Mouse (Mus musculus) forebrain, embryonic 11.5 days (tissue): ENCODE results near the gene Glrx3. TPM values are rescaled to one million over a fixed set of nuclear protein-coding genes. Genes with fewer than 3 reads are reported as not detected.

Experiments
- ATAC-seq: fragments of 200-750 bp; cut with Nextera tagmentation; replicated peaks from 2 replicates; pipeline ENCODE4 v1.8.0; 2017; ENCODE audit warnings: moderate TSS enrichment; ENCODE audit not compliant: low FRiP score
- DNase-seq: peaks from one replicate; pipeline ENCODE4 v3.0.0-alpha.2; 2017; ENCODE audit warnings: low spot score
- H3K27ac ChIP-seq: fragments of 300-500 bp; sonication (generic); 2 replicates; pipeline ENCODE4 v1.5.1; 2014; ENCODE audit warnings: low read depth, low read length
- H3K27me3 ChIP-seq: fragments of 300-500 bp; sonication (generic); 2 replicates; pipeline ENCODE4 v1.6.1; 2014; ENCODE audit warnings: mild to moderate bottlenecking, low read length, mixed read lengths; ENCODE audit not compliant: control insufficient read depth, insufficient read depth
- H3K36me3 ChIP-seq: fragments of 300-500 bp; sonication (generic); 2 replicates; pipeline ENCODE4 v1.6.1; 2014; ENCODE audit warnings: mild to moderate bottlenecking, low read length, moderate library complexity, mixed read lengths; ENCODE audit not compliant: control insufficient read depth, insufficient read depth
- H3K4me1 ChIP-seq: fragments of 300-500 bp; sonication (generic); replicated peaks from 2 replicates; pipeline ENCODE4 v1.6.1; 2014; ENCODE audit warnings: low read length, mixed read lengths; ENCODE audit not compliant: control insufficient read depth, insufficient read depth
- H3K4me2 ChIP-seq: fragments of 300-500 bp; sonication (generic); 2 replicates; pipeline ENCODE4 v1.6.1; 2014; ENCODE audit warnings: low read depth, mild to moderate bottlenecking, low read length, moderate library complexity, mixed read lengths; ENCODE audit not compliant: severe bottlenecking
- H3K4me3 ChIP-seq: fragments of 300-500 bp; sonication (generic); 2 replicates; pipeline ENCODE4 v1.5.1; 2014; ENCODE audit warnings: low read depth, low read length
- H3K9ac ChIP-seq: fragments of 300-500 bp; sonication (generic); 2 replicates; pipeline ENCODE4 v1.6.1; 2014; ENCODE audit warnings: low read length
- H3K9me3 ChIP-seq: fragments of 300-500 bp; sonication (generic); 2 replicates; pipeline ENCODE4 v1.6.1; 2016; ENCODE audit warnings: low read length, mixed read lengths; ENCODE audit not compliant: control insufficient read depth
- WGBS: fragments of 180-500 bp; shearing (Covaris S2); extraction: QIAGEN DNeasy Blood & Tissue Kit; methylation state at CpG from one replicate; pipeline ENCODE4 v1.1.7; 2014; 5-methylcytosine and 5-hydroxymethylcytosine counted together
- polyA plus RNA-seq: library from polyadenylated mRNA; unstranded; fragments of >200 nt; fragmentation: Nextera tagmentation; extraction: Ambion mirVana; gene quantifications from 2 replicates; pipeline ENCODE4 v1.2.1, GENCODE M21; 2014

The Glrx3 gene
- polyA plus RNA-seq, 1 experiment from 2014 or later = 285 TPM

DNA sequence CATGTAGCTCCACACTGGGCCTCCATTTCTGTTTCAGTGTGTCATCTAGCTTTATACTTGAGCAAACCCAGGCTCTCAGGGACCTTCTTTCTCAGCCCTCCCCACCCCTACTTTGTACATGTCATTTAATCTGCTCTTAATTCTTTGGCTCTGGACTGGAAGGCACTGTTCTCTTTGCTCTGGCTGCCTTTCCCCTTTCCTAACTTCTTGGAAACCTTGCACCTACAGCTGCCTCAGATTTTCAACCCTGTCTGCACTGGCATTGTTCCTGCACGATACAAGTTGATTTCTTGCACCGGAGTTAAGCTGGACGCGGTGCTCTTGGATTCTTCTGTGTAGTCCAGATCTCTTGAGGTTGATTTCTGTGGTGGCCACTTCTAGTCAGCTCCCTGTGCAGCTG, 5.5 kb downstream of the Glrx3 start:
- Histone ChIP-seq H3K27ac (no peak overlapping the region), H3K4me2 (no peak overlapping the region), H3K27me3 (no peaks in the 10 kb centered on the region), H3K9ac (no peak overlapping the region), H3K36me3 (no peaks in the 10 kb centered on the region; the same call in 1 of the 2 replicates), H3K4me1 (0 out of 2 replicates have a peak, but pooled peaks cover 2% of the 10 kb centered on the region), H3K9me3 (no peaks in the 10 kb centered on the region), H3K4me3 (no peak overlapping the region)
- DNase-seq = no peak
- no peak for ATAC-seq
- 98% methylated on average over 4 of the region's 4 CpGs for WGBS

- Histone ChIP-seq H3K9ac (no peak overlapping the region), H3K4me3 (no peak overlapping the region), H3K27me3 (no peaks in the 10 kb centered on the region), H3K27ac (no peak overlapping the region), H3K4me1 (no peaks in the 10 kb centered on the region), H3K9me3 (no peaks in the 10 kb centered on the region), H3K36me3 (peaks cover 3% of the 10 kb centered on the region; the same call in 1 of the 2 replicates), H3K4me2 (no peak overlapping the region)
- DNase-seq (no peak), ATAC-seq (no peak)
- 93% methylated on average over 12 of the region's 12 CpGs for WGBS
These were observed 7.9 kb downstream of the Glrx3 start for GRCm38 (mm10) chr7:137445321-137445720.

GRCm38 (mm10) chr7:137461396-137461795, 24.0 kb downstream of the Glrx3 start:
- no peak overlapping the region for H3K4me2 ChIP-seq
- H3K4me3 ChIP-seq = no peak overlapping the region
- no peaks in the 10 kb centered on the region for H3K9me3 ChIP-seq
- H3K4me1 ChIP-seq = no peaks in the 10 kb centered on the region
- DNase-seq = no peak
- no peak overlapping the region for H3K9ac ChIP-seq
- WGBS = 41% methylated on average over 5 of the region's 5 CpGs
- no peaks in the 10 kb centered on the region; the same call in 1 of the 2 replicates for H3K36me3 ChIP-seq
- H3K27ac ChIP-seq = no peak overlapping the region
- ATAC-seq = no peak
- no peaks in the 10 kb centered on the region for H3K27me3 ChIP-seq

GRCm38 (mm10) chr7:137468174-137468573, 30.8 kb downstream of the Glrx3 start:
- H3K9ac ChIP-seq = no peak overlapping the region
- no peaks in the 10 kb centered on the region for H3K4me1 ChIP-seq
- WGBS = 77% methylated on average over 4 of the region's 4 CpGs
- H3K9me3 ChIP-seq = no peaks in the 10 kb centered on the region
- H3K4me3 ChIP-seq = no peak overlapping the region
- ATAC-seq (0 out of 2 replicates have a peak, but pooled peaks have one; percentile 49), DNase-seq (no peak)
- H3K27ac ChIP-seq = no peak overlapping the region
- no peaks in the 10 kb centered on the region; the same call in 1 of the 2 replicates for H3K36me3 ChIP-seq
- H3K27me3 ChIP-seq = no peaks in the 10 kb centered on the region
- H3K4me2 ChIP-seq = no peak overlapping the region

DNA sequence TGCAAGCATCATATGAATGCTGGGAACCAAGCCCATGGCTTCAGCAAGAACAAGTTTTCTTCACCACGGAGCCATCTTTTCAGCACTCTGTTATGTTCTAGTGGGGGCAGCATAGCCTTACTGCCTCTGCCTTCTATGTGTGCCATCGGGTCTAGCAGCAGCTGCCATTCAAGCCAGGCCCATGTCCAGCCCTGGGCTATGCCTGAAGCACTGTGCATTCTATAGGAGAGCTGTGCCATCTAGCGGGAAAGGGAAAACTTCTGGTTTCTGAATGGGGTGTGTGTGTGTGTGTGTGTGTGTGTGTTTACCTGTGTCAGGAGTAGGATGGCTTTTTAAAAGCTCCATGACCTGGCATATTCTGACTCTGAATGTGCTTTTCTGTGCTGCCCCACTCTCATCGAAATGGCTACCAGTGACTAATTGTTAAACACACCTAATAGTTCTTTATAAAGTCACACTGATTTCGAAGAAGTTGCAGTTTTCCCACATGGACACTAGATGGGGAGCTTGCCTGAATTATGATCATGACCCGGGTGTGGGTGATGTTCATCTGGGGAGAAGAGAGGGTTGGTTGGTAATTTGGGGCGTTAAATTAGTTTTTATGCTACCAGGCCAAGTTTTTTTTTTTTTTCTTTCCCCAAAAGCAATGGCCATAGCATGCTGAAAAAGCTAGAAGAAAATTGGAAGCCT, 34.2 kb downstream of the Glrx3 start:
- no peak for DNase-seq
- no peak overlapping the region for H3K9ac ChIP-seq

GRCm38 (mm10) chr7:137472149-137472548, 34.7 kb downstream of the Glrx3 start:
- H3K27ac ChIP-seq = no peak overlapping the region
- no peaks in the 10 kb centered on the region for H3K9me3 ChIP-seq
- ATAC-seq = no peak
- H3K4me3 ChIP-seq = no peak overlapping the region
- H3K4me2 ChIP-seq = no peak overlapping the region
- H3K36me3 ChIP-seq = no peaks in the 10 kb centered on the region; the same call in 1 of the 2 replicates
- no peak for DNase-seq
- H3K9ac ChIP-seq = no peak overlapping the region
- no peaks in the 10 kb centered on the region for H3K27me3 ChIP-seq
- no peaks in the 10 kb centered on the region for H3K4me1 ChIP-seq
- 88% methylated on average over 6 of the region's 6 CpGs for WGBS

More for the DNA sequence above, 34.2 kb downstream of the Glrx3 start:
- no peak overlapping the region for H3K4me3 ChIP-seq
- 64% methylated on average over 7 of the region's 7 CpGs for WGBS
- H3K9me3 ChIP-seq = no peaks in the 10 kb centered on the region
- no peaks in the 10 kb centered on the region for H3K4me1 ChIP-seq
- no peak overlapping the region for H3K4me2 ChIP-seq
- ATAC-seq = 0 out of 2 replicates have a peak, but pooled peaks have one; percentile 21
- no peaks in the 10 kb centered on the region; the same call in 1 of the 2 replicates for H3K36me3 ChIP-seq
- H3K27ac ChIP-seq = no peak overlapping the region
- H3K27me3 ChIP-seq = no peaks in the 10 kb centered on the region

DNA sequence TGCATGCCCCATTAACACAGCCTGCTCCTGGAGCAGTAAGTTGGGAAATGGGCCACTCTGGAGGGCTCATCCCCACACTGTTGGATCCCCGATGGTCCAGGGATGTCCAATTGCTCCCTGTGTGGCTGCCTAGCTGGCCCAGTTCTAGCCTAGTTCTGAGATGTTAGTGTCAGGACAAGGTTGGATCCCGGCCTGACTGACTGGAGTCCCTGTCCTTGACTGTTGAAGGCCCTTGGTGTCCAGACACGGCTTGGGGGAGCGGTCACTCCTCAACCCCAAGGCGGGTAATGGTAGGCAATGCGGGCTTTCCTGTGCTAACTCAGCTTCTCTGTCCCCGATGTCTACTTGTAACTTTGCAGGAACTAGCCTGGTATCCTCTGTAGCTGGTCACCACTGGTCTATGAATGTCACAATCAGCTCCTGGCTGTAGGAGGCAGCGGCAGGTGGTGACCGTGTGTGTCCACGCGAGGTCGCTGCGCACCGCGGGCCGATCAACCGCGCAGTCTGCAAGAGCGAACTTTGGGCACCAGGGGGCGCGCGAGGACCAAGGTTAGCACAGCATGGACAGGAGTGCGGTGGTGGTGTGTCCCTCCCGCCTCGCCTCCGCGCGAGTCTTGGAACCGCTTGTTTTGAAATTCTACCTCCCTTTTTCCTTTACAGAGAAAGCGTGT, 40.7 kb downstream of the Glrx3 start:
- Histone ChIP-seq H3K4me3 (peak overlapping the region; percentile 7; the same call in 1 of the 2 replicates), H3K9ac (peak overlapping the region; percentile 40; the same call in 1 of the 2 replicates), H3K27ac (no peak overlapping the region), H3K4me2 (peak overlapping the region; percentile 58), H3K9me3 (no peaks in the 10 kb centered on the region), H3K27me3 (no peaks in the 10 kb centered on the region), H3K4me1 (peaks cover 2% of the 10 kb centered on the region; the same call in 1 of the 2 replicates), H3K36me3 (no peaks in the 10 kb centered on the region)
- ATAC-seq = peak; percentile 93
- DNase-seq = peak; percentile 99
- WGBS = 15% methylated on average over 28 of the region's 30 CpGs

DNA sequence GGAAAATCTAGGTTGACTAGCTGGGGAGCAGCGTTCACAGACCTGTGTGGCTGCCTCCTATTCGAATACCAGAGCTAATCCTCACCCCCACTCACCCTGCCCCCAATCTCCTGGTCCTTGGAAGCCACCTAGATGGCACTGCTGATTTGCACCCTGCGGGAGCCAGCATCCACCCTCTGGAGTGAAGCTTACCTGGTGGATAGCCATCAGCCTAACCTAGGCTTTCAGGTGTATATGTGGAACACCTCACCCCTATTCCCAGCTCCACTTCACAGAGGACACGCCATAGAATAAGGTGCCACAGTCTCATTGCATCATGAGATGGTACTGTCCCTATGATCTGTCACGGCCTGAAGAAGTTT, 41.2 kb downstream of the Glrx3 start:
- peaks cover 2% of the 10 kb centered on the region; the same call in 1 of the 2 replicates for H3K4me1 ChIP-seq
- WGBS = 27% methylated on average over 5 of the region's 5 CpGs
- H3K4me3 ChIP-seq = peak overlapping the region; percentile 7; the same call in 1 of the 2 replicates
- DNase-seq (no peak), ATAC-seq (peak; percentile 79; the same call in 1 of the 2 replicates)
- no peaks in the 10 kb centered on the region for H3K27me3 ChIP-seq
- H3K9me3 ChIP-seq = no peaks in the 10 kb centered on the region
- H3K4me2 ChIP-seq = peak overlapping the region; percentile 58
- no peaks in the 10 kb centered on the region for H3K36me3 ChIP-seq
- H3K9ac ChIP-seq = peak overlapping the region; percentile 40; the same call in 1 of the 2 replicates
- H3K27ac ChIP-seq = no peak overlapping the region
